Mouse (Mus musculus) spleen, postnatal 36 days (tissue): ENCODE measurements around the gene Plekhg5.

Experiments used
- DNase-seq, 2 experiments: peaks; one replicate each; pipeline ENCODE4 v3.0.0; 2022; ENCODE audit warnings: low spot score in 2 of 2, mixed read lengths in 1 of 2

The Plekhg5 gene

GRCm38 (mm10) chr4:152097911-152098799, 25.9 kb downstream of the Plekhg5 start:
- DNase-seq = no peak

GRCm38 (mm10) chr4:152100541-152100940, 28.2 kb downstream of the Plekhg5 start:
- no peak for DNase-seq

GRCm38 (mm10) chr4:152101081-152101653, 28.9 kb downstream of the Plekhg5 start:
- no peak for DNase-seq

- no peak for DNase-seq
These were observed 29.6 kb downstream of the Plekhg5 start for GRCm38 (mm10) chr4:152101921-152102320.

GRCm38 (mm10) chr4:152103025-152103424, 30.7 kb downstream of the Plekhg5 start:
- peak; percentile 61 to 64 for DNase-seq

GRCm38 (mm10) chr4:152106746-152107145, 34.4 kb downstream of the Plekhg5 start:
- no peak for DNase-seq

- DNase-seq = no peak
These were observed 35.2 kb downstream of the Plekhg5 start for GRCm38 (mm10) chr4:152107493-152107892.

- no peak for DNase-seq
These were observed 35.7 kb downstream of the Plekhg5 start for GRCm38 (mm10) chr4:152107971-152108509.

GRCm38 (mm10) chr4:152108673-152109072, 36.4 kb downstream of the Plekhg5 start:
- DNase-seq = no peak

GRCm38 (mm10) chr4:152109509-152109908, 37.2 kb downstream of the Plekhg5 start:
- no peak for DNase-seq

GRCm38 (mm10) chr4:152110689-152111088, 38.4 kb downstream of the Plekhg5 start:
- DNase-seq = no peak

- no peak for DNase-seq
These were observed 40.0 kb downstream of the Plekhg5 start for GRCm38 (mm10) chr4:152112329-152112728.

GRCm38 (mm10) chr4:152114080-152114479, 41.8 kb downstream of the Plekhg5 start:
- DNase-seq = no peak

- DNase-seq = no peak
These were observed 43.8 kb downstream of the Plekhg5 start, which contains the start of gene Tnfrsf25 for GRCm38 (mm10) chr4:152115921-152116612. Gene Tnfrsf25 (plus strand): TSS chr4:152115934.

GRCm38 (mm10) chr4:152117538-152117937, 45.2 kb downstream of the Plekhg5 start:
- no peak for DNase-seq

- DNase-seq = no peak
These were observed 47.3 kb downstream of the Plekhg5 start for GRCm38 (mm10) chr4:152119396-152120292.

GRCm38 (mm10) chr4:152120311-152121182, 48.2 kb downstream of the Plekhg5 start:
- peak; percentile 64 to 65 for DNase-seq

GRCm38 (mm10) chr4:152121183-152121505, 48.8 kb downstream of the Plekhg5 start:
- DNase-seq = no peak

GRCm38 (mm10) chr4:152124361-152124961, 52.2 kb downstream of the Plekhg5 start:
- no peak for DNase-seq
